Mouse (Mus musculus) embryonic facial prominence, embryonic 14.5 days (tissue): ENCODE measurements around the gene Syngr2. TPM values are rescaled to one million over a fixed set of nuclear protein-coding genes. Genes with fewer than 3 reads are reported as not detected.
"Not testable (repeated sequence)": the region's sequence is repeated elsewhere in the genome, so short reads cannot be mapped to it uniquely, and the experiment has no call there.

ENCODE experiments used
- ATAC-seq: fragments of 200-750 bp; cut with Nextera tagmentation; 2 replicates; pipeline ENCODE4 v1.8.0; 2017; ENCODE audit warnings: low read depth, moderate number of reproducible peaks, moderate TSS enrichment
- DNase-seq: peaks from one replicate; pipeline ENCODE4 v3.0.0-alpha.2; 2015; ENCODE audit warnings: low spot score
- H3K27ac ChIP-seq: fragments of 300-500 bp; sonication (generic); replicated peaks from 2 replicates; pipeline ENCODE4 v1.5.1; 2014; ENCODE audit warnings: low read depth, mild to moderate bottlenecking, low read length, moderate library complexity
- H3K27me3 ChIP-seq: fragments of 300-500 bp; sonication (generic); replicated peaks from 2 replicates; pipeline ENCODE4 v1.6.1; 2014; ENCODE audit warnings: low read length; ENCODE audit not compliant: control insufficient read depth, insufficient read depth
- H3K36me3 ChIP-seq: fragments of 300-500 bp; sonication (generic); 2 replicates; pipeline ENCODE4 v1.6.1; 2014; ENCODE audit warnings: low read length, mixed read lengths; ENCODE audit not compliant: control insufficient read depth, insufficient read depth
- H3K4me1 ChIP-seq: fragments of 300-500 bp; sonication (generic); 2 replicates; pipeline ENCODE4 v1.6.1; 2014; ENCODE audit warnings: antibody characterized with exemption, low read length; ENCODE audit not compliant: control insufficient read depth, insufficient read depth
- H3K4me2 ChIP-seq: fragments of 300-500 bp; sonication (generic); 2 replicates; pipeline ENCODE4 v1.6.1; 2014; ENCODE audit warnings: low read depth, mild to moderate bottlenecking, low read length, moderate library complexity, mixed read lengths
- H3K4me3 ChIP-seq: fragments of 300-500 bp; sonication (generic); 2 replicates; pipeline ENCODE4 v1.5.1; 2014; ENCODE audit warnings: low read depth, mild to moderate bottlenecking, low read length
- H3K9ac ChIP-seq: fragments of 300-500 bp; sonication (generic); 2 replicates; pipeline ENCODE4 v1.6.1; 2014; ENCODE audit warnings: low read depth, mild to moderate bottlenecking, low read length, moderate library complexity, mixed read lengths
- H3K9me3 ChIP-seq: fragments of 300-500 bp; sonication (generic); 2 replicates; pipeline ENCODE4 v1.6.1; 2016; ENCODE audit warnings: low read length; ENCODE audit not compliant: control insufficient read depth
- WGBS: fragments of 180-500 bp; shearing (Covaris S2); extraction: QIAGEN DNeasy Blood & Tissue Kit; methylation state at CpG from one replicate; pipeline ENCODE4 v1.1.7; 2014; 5-methylcytosine and 5-hydroxymethylcytosine counted together
- polyA plus RNA-seq: library from polyadenylated mRNA; unstranded; fragments of >200 nt; fragmentation: Nextera tagmentation; extraction: Ambion mirVana; gene quantifications from 2 replicates; pipeline ENCODE4 v1.2.1, GENCODE M21; 2014

The Syngr2 gene
- polyA plus RNA-seq, 1 experiment from 2014 or later = 78.6 TPM

DNA sequence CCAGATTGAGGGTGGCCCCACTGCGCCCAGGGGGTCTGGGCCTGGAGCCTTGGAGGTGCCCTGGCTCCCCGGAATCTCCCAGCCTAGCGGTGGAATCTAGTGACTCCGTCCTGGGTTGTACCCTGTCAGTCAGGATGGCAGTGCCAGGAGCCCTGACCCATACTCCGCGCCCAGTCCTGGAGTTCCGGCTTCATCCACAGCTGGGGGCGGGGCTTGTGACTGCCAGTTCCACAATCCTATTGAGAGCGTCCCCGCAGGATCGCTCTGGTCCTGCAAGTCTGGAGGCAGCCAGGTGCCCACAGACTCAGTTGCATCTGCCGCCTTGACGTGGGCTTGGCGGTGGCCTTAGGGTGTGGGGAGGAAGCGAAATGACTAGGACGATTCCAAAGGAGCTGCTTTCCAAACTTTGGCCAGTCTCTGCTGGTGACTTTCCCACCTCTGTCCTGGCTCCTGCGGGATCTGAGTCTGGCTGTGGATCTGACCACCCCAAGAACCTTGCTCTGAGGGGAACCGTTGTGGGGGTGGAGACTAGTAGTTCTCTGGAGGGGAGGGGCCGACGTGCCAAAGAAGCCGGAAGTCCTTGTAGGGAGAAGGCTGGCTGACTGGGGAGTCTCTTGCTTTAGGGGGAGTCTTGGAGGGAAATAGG lies 1.1 kb downstream of the Syngr2 start:
- no peaks in the 10 kb centered on the region for H3K27me3 ChIP-seq
- peaks cover 18% of the 10 kb centered on the region; the same call in 1 of the 2 replicates for H3K36me3 ChIP-seq
- WGBS = under 1% methylated on average over 21 of the region's 21 CpGs
- H3K9me3 ChIP-seq = no peaks in the 10 kb centered on the region
- ATAC-seq = peak; percentile 91
- peak overlapping the region; percentile 73 for H3K9ac ChIP-seq
- peak; percentile 93 for DNase-seq
- H3K4me1 ChIP-seq = peaks cover 5% of the 10 kb centered on the region; the same call in 1 of the 2 replicates
- 0 out of 2 replicates have a peak overlapping the region, but pooled peaks have one; percentile 45 for H3K27ac ChIP-seq
- H3K4me2 ChIP-seq = peak overlapping the region; percentile 95
- peak overlapping the region; percentile 83 for H3K4me3 ChIP-seq

DNA sequence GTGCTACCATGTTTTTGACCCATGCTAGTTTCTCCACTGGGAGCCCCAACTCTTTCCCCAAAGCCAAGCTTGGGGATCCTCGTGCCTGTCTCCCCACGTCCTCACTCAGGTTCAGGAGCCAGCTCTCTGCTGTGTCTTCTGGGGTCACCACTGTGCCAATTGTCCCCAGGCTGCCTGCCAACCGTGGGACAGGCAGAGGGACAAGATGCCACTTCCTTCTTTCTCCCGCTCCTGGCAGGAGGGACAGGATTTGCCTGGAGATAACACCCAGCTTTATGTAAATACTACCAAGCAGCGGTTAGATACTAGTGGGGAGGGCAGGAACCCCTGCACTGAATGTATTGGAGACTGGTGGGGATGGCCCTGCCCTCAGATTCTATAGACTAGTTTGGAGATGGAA lies 4.4 kb downstream of the Syngr2 start:
- Histone ChIP-seq H3K4me2 (no peak overlapping the region), H3K36me3 (peaks cover 51% of the 10 kb centered on the region), H3K4me1 (peaks cover 5% of the 10 kb centered on the region; the same call in 1 of the 2 replicates), H3K27ac (no peak overlapping the region), H3K27me3 (no peaks in the 10 kb centered on the region), H3K4me3 (no peak overlapping the region), H3K9me3 (no peaks in the 10 kb centered on the region), H3K9ac (no peak overlapping the region)
- DNase-seq (no peak), ATAC-seq (no peak)
- 85% methylated on average over 5 of the region's 5 CpGs for WGBS

DNA sequence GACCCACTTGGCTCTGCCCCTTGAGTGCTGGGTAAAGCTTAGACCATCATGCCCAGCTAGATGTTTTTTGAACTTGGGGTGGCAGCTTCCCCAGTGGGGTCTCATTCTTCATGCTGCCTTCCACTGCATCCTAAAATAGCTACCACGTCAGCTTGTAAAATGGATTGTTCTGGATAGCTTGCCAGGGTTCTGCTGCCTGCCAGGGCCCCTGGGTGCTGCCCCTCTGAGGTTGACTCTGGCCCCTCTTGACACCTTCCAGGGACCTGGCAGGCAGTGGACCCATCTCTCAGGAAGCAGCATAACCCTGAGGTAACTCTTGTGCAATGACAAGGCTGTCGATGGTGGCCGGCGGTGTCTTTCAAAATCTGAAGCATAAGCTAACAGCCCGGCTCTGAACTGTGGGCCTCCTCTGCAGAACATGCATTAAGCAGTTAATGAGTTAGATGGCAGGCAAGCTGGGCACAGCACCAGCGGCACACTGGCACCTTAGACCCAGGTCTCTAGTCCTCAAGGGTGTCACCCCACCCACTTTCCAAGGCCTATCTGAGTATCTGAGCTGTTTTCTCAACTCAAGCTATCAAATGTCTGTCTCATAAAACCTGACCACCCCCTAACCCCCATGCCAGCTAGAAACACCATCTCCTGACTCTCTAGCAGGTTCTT lies 5.4 kb downstream of the Syngr2 start:
- DNase-seq (no peak), ATAC-seq (no peak)
- 88% methylated on average over 6 of the region's 6 CpGs for WGBS
- Histone ChIP-seq H3K9me3 (no peaks in the 10 kb centered on the region), H3K9ac (no peak overlapping the region), H3K27ac (no peak overlapping the region), H3K36me3 (peaks cover 61% of the 10 kb centered on the region), H3K27me3 (no peaks in the 10 kb centered on the region), H3K4me2 (no peak overlapping the region), H3K4me3 (no peak overlapping the region), H3K4me1 (peaks cover 5% of the 10 kb centered on the region; the same call in 1 of the 2 replicates)

DNA sequence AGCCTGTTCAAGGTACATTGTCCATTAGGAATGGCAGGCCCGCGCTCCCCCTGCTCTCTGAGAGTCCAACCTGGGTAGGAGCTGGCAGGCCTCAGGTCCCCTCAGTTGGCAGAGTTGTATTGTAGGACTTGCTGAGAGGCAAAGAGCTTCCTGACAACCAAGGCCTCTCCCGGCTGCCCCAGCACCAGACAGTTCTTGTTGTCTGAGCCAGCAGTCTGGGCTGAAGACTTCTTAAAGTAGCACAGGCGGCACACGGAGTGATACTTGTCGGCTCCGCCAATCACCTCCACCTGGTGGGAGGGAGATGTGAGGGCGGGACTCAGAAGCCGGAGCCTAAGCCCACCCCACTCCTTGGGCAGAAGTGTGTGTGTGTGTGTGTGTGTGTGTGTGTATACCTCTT lies 6.4 kb downstream of the Syngr2 start:
- not testable (repeated sequence) for H3K9me3 ChIP-seq, H3K27me3 ChIP-seq, ATAC-seq, H3K4me2 ChIP-seq, H3K4me1 ChIP-seq, H3K9ac ChIP-seq, H3K4me3 ChIP-seq, H3K27ac ChIP-seq, DNase-seq
- H3K36me3 ChIP-seq = peaks cover 69% of the 10 kb centered on the region
- 83% methylated on average over 3 of the region's 9 CpGs for whole genome bisulfite sequencing

DNA sequence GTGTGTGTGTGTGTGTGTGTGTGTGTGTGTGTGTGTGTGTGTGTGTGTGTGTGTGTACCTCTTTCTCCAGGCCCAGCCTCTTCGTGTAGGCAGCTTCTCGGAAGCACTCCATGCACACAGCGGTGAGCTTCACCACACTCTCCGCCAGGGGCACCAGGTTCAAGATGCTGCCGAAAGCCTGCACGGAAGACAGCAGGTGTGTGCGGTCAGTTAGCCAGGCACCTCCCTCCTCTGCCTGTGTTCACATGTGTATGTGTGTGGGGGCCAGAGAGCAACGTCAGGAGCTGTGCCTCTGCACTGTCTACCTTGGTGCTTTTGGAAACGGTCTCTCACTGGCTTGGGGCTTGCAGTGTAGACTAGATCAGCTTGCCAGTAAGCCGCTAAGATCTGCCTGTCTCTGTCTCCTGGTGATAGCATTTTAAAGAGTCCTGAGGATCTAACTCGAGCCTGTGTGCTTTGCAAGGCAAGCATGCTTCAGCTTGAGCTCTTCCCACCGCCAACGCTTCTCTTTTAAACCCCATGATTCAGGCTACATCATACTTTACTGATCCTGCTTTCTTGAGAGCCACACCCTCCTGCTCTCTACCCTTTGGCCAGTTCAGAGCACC lies 7.0 kb downstream of the Syngr2 start:
- Histone ChIP-seq H3K9me3 (no peaks in the 10 kb centered on the region), H3K4me3 (no peak overlapping the region), H3K27me3 (no peaks in the 10 kb centered on the region), H3K27ac (no peak overlapping the region), H3K9ac (no peak overlapping the region), H3K36me3 (peaks cover 75% of the 10 kb centered on the region), H3K4me1 (no peaks in the 10 kb centered on the region), H3K4me2 (no peak overlapping the region)
- no peak for DNase-seq
- 82% methylated on average over 10 of the region's 13 CpGs for WGBS
- ATAC-seq = no peak

DNA sequence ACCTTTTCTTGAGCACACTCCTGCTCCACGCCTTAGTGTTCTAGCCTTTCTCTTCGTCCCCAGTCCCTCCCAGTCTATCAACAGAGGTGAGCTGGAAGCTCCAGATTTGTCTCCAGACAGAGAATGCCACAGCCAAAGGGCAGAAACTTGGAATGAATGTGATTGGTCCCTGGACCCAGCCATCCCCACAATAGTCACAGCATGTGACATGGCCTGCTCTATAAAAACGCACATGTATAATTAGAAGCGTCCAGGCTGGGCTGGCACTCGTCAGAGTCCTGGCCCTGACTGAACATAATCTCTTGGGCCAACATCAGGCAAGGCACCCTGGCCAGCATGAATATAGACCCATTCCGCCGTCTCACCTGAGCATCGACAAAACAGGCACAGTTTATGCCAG lies 9.6 kb downstream of the Syngr2 start:
- no peak for DNase-seq
- Histone ChIP-seq H3K9ac (no peak overlapping the region), H3K4me3 (no peak overlapping the region), H3K4me2 (no peak overlapping the region), H3K9me3 (no peaks in the 10 kb centered on the region), H3K27me3 (no peaks in the 10 kb centered on the region), H3K27ac (no peak overlapping the region), H3K36me3 (peaks cover 67% of the 10 kb centered on the region), H3K4me1 (peaks cover 7% of the 10 kb centered on the region; the same call in 1 of the 2 replicates)
- ATAC-seq = no peak
- 80% methylated on average over 8 of the region's 8 CpGs for WGBS

DNA sequence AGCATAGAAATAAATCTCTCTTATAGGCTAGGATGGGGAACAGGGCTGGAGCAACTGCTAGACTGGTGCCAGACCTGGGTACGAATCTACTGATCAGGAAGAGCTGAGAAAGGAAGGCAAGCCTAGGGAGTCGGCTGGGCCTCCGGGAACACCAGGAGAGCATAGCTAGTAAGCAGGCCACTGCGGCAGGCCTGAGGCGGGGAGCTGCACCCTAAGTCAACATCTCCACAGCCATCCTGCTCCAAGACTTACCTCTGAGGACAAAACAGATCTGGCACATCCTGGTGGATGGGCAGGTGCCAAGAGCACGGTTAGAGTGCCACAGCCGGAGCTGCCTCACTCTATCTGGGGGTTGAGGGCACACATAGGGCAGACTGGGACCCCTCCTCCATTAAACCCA lies 10.7 kb downstream of the Syngr2 start:
- DNase-seq = no peak
- WGBS = 94% methylated on average over 7 of the region's 7 CpGs
- Histone ChIP-seq H3K4me3 (no peak overlapping the region), H3K9ac (no peak overlapping the region), H3K36me3 (peaks cover 67% of the 10 kb centered on the region), H3K27ac (no peak overlapping the region), H3K9me3 (no peaks in the 10 kb centered on the region), H3K4me2 (no peak overlapping the region), H3K27me3 (no peaks in the 10 kb centered on the region), H3K4me1 (peaks cover 7% of the 10 kb centered on the region; the same call in 1 of the 2 replicates)
- no peak for ATAC-seq

DNA sequence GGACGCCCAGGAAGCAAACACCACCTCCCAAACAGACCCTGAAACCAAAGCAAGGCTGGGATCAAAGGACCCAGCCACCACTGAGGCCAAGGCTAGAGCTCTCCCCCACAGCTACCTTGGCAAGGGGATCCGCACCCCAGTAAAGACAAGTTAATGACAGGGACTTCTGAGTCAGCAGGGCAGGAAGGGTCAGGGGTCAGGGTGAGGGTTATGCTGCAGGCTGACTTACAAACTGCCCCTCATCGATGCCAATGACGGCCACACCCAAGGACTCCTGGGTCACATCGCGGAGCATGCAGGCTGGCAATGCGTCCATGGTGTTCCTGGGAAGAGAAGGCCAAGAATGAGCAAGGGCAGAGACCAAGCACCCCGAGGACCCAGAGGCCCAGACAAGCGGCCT lies 12.4 kb downstream of the Syngr2 start:
- peaks cover 13% of the 10 kb centered on the region; the same call in 1 of the 2 replicates for H3K4me1 ChIP-seq
- H3K4me2 ChIP-seq = no peak overlapping the region
- ATAC-seq (no peak), DNase-seq (no peak)
- WGBS = 86% methylated on average over 9 of the region's 9 CpGs
- no peak overlapping the region for H3K4me3 ChIP-seq
- H3K36me3 ChIP-seq = peaks cover 53% of the 10 kb centered on the region
- H3K27ac ChIP-seq = no peak overlapping the region
- H3K27me3 ChIP-seq = no peaks in the 10 kb centered on the region
- no peaks in the 10 kb centered on the region for H3K9me3 ChIP-seq
- H3K9ac ChIP-seq = no peak overlapping the region
